8 mouse cellular contexts compared by ENCODE assay signal in the genomic region with DNA sequence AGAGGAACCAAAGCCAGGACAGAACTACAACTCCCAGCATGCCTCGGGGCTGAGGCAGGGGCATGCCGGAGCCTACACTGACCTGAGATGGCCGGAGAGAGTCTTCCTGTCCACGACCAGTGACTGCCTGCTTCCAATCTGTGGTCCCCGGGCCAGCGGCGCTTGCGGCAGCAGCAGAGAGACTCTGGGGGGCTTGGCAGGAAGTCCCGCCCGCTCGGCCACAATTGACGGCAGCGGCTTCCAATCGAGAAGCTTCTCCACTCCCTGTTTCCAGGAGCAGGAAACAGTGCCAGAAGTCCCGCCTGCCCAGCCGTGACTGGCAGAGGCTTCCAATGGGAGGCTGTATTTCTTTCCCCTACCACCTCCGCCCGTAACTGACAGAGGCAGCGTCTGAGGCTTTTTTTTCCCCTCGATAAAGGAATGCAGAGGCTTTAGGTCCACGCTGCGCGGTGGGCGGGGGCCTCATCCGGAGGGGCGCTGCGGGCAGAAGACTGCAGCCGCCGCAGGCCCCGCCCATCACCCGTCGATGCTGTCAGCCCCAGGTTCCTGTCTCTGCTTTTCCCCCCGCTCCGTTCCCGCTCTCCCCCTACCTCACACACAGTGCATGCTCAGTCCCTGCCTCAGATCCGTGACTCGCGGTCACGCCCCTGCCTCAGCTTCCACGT. TPM values are rescaled to one million over a fixed set of nuclear protein-coding genes. Genes with fewer than 3 reads are reported as not detected.
DNase-seq lines count a peak whose midpoint lies in the region; ATAC-seq lines count a peak whose summit lies in the region.

No protein-coding gene starts in this region.

- H3K4me1 ChIP-seq in hindbrain, embryonic 11.5 days (replicated peaks; ENCODE audit: control insufficient read depth, insufficient read depth, low read length), result no peaks in the 10 kb centered on the region

- 0% methylated on average over 32 of the region's 40 CpGs for WGBS in hindbrain, embryonic 11.5 days

- ATAC-seq in hindbrain, embryonic 11.5 days (ENCODE audit: low FRiP score), result peak; percentile 72

- H3K4me3 ChIP-seq in hindbrain, embryonic 11.5 days (ENCODE audit: low read depth, low read length), result peak overlapping the region; percentile 46

- peak overlapping the region; percentile 45; the same call in 1 of the 2 replicates for H3K9ac ChIP-seq in hindbrain, embryonic 11.5 days (ENCODE audit: low read depth, low read length)

- no peaks in the 10 kb centered on the region for H3K9me3 ChIP-seq in hindbrain, embryonic 11.5 days (ENCODE audit: control insufficient read depth, low read length)

- DNase-seq in Muller cell, postnatal 12 days (ENCODE audit: inconsistent ontology term), result peak; percentile 96
- peak; percentile 97 for DNase-seq in cerebellum, adult 9-11 months
- peak; percentile 91 to 95 for DNase-seq in frontal cortex, adult 2 months (ENCODE audit: extremely low spot score in 1 of 2, low spot score in 1 of 2)
- peak; percentile 92 for DNase-seq in hindbrain, embryonic 11.5 days (ENCODE audit: low spot score)
- DNase-seq in layer of hippocampus, postnatal 10 days (ENCODE audit: low spot score in 2 of 2), result peak; percentile 95
- peak; percentile 95 for DNase-seq in lung, postnatal 14 days
- DNase-seq in retina, adult 2 months (ENCODE audit: low read depth, low spot score), result peak; percentile 82
- DNase-seq in thymus, postnatal 36 days, result peak; percentile 91 to 93

- H3K27ac ChIP-seq in hindbrain, embryonic 11.5 days (ENCODE audit: low read depth, low read length), result peak overlapping the region; percentile 85

- no peaks in the 10 kb centered on the region for H3K36me3 ChIP-seq in hindbrain, embryonic 11.5 days (ENCODE audit: control insufficient read depth, insufficient read depth, low read length)

- H3K27me3 ChIP-seq in hindbrain, embryonic 11.5 days (ENCODE audit: control insufficient read depth, insufficient read depth, low read length), result no peaks in the 10 kb centered on the region

- H3K4me2 ChIP-seq in hindbrain, embryonic 11.5 days (replicated peaks; ENCODE audit: low read depth, low read length), result peak overlapping the region; percentile 50

RNA-seq across cellular contexts. Expression of a gene that starts 30.8 kb away (rescaled TPM):
- polyA plus RNA-seq in frontal cortex, adult 2 months (2012; rRNA removed), result 32.4 and 34.3 TPM in 2 replicates
- 24.3 and 25.9 TPM in 2 replicates for polyA plus RNA-seq in hindbrain, embryonic 11.5 days (2014; fragmentation: Nextera tagmentation; extraction: Ambion mirVana)
- 10 to 100 TPM; 58.0 to 60.2 TPM for total RNA-seq in layer of hippocampus, postnatal 10 days (2021)

Comparison
In these comparisons a context has a peak if more than half of its experiments do, and no peak if none do; other contexts are left out.
1. Peak in every context shown above with its lines: DNase-seq, ATAC-seq, H3K4me3 ChIP-seq and H3K27ac ChIP-seq.